Mouse (Mus musculus): Measurements from ENCODE around the gene Rab11b.

DNA sequence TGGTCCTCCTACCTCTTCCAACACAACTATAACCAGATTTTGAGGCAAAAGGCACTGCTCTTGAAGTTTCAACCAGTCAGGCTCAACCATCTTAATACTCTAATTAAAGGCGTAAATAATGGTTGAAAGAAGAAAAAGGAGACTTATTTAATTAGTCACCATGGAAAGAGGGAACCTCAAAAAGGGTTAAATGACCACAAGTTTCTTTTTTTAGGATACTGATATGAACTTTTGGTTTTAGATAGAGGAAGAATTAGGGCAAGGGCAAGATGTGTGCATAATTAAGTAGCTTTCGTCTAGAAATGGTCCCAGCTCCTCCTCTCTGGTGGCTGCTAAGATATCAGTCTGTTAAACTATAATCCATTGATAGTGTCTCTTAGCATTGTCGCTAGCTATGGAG lies 6.1 kb upstream of the Rab11b start:
- TF ChIP-seq CTCF (IDR thresholded peaks at IDR 0.05; ENCODE audit: low read depth) (no peak), EP300 (IDR thresholded peaks at IDR 0.05; ENCODE audit: low read depth) (no peak)

Data from liver, postnatal 0 days (tissue).